Mouse (Mus musculus): Measurements from ENCODE around the gene Taco1.
"Not testable (repeated sequence)": the region's sequence is repeated elsewhere in the genome, so short reads cannot be mapped to it uniquely, and the experiment has no call there.

Taco1 gene

DNA sequence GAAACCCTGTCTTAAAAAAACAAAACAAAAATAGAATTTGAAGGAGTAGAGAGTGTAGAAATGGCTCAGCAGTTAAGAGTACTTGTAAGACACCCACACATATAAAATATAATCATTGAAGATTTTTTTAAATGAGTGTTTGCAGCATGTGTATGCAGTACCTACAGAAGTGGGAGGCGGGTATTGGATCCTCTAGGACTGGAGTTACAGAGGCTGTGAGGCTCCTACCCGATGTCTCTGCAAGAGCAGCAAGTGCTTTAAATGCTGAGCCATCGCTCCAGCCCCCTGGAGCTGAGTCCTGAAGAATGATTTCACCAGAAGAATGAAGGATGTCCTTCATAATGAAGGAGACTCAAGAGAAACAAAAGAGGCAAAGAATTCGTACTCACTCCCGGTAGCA is 2.1 kb upstream of the Taco1 start:
- DNase-seq: no peak

DNA sequence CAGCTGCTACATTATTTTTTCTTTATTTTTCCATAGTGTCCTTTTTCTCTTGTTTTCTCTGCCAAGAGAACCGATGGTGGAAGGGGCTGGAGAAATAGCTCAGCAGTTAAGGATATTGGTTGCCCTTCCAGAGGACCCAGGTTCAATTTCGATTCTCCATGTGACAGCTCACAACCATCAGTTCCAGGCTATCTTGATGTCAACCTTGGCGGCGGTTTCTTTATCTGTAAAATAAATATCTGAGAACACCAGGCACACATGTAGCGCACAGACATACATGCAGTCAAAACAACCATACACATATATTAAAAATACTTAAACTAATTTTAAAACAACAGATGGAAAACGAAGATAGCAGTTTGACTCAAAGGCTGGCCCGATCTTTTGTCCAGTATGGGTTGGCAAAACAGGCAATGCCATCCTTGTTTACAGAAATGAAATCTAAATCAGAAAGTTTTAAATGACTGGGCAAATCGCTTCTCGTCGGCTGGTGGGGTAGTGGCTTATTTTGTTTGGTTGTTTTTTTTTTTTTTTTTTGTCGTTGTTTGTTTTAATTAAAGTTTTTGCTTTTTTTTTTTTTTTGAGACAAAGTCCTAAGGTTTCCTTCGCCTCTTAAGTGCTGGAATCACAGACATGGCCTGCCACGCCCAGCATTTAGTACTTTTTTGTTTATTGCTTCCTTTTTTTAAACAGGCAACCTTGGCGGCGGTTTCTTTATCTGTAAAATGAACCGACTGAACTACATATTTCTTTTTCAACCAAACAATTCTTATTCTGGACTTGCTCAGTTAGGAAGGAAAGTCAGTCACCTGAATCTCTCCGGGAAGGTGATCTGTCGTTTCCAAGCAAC is 563 bp upstream of the Taco1 start:
- DNase-seq: no peak

DNA sequence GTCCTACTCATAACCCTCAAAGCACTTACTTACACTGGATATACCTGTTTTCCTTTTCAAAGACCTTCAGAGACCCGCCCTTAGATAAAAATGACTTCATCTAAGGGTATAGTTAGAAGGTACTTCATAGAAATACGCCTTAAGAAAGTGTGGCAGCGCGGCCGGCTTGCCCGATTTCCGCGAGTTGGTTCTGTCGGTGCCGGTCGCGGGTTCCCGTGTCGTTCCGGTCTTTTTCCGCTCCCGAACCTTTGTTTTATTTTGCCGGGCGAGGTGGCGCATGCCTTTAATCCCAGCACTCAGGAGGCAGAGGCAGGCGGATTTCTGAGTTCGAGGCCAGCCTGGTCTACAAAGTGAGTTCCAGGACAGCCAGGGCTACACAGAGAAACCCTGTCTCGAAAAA is 755 bp downstream of the Taco1 start:
- DNase-seq: not testable (repeated sequence)

GRCm38 (mm10) chr11:106073774-106074173 is 7.9 kb downstream of the Taco1 start:
- no peak for DNase-seq

DNA sequence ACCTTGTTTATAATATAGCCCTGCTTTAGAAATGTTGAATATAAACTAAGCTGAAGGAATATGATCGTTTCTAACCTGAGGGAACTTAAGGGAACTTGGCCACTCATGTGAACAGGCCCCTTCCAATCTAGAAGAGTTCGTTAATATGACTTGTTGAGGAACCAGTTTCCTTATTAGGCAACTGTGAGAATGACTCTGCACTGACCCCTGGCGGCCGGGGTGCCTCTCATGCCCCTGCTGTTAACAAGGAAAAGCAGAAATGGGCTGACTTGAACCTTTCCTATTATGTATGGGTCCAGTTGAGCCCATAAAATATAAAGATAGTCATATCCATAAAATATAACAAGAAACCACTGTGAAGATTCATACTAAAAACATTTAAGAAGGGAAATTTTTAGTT is 10.5 kb downstream of the Taco1 start:
- DNase-seq: peak; percentile 78

GRCm38 (mm10) chr11:106083708-106084701 is 18.1 kb downstream of the Taco1 start, which contains the start of gene Map3k3:
Gene Map3k3, plus strand, starts transcription at chr11:106084613.
- DNase-seq: peak; percentile 99

GRCm38 (mm10) chr11:106084911-106085561 is 19.2 kb downstream of the Taco1 start:
- peak; percentile 80 for DNase-seq

- peak; percentile 12 for DNase-seq
Measured at GRCm38 (mm10) chr11:106098223-106098622, 32.4 kb downstream of the Taco1 start.

DNA sequence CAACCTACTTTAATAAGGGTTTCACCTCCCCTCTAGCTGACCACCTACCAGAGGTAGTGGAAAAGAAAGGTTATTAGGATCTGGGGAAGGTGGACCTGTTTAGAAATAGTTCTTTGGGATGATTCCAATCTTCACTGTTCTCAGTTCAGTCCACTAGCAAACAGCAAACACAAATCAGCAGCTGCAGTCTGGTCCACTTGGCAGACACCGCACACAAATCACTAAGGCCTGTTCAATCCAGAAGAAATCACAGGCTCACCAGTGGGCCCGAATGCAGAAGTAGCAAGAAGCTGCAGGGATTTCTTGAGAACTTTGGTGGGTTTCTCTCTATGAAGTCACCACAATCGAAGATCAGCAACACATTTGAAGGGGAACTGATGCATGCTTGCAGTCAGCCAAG is 37.0 kb downstream of the Taco1 start:
- no peak for DNase-seq

DNA sequence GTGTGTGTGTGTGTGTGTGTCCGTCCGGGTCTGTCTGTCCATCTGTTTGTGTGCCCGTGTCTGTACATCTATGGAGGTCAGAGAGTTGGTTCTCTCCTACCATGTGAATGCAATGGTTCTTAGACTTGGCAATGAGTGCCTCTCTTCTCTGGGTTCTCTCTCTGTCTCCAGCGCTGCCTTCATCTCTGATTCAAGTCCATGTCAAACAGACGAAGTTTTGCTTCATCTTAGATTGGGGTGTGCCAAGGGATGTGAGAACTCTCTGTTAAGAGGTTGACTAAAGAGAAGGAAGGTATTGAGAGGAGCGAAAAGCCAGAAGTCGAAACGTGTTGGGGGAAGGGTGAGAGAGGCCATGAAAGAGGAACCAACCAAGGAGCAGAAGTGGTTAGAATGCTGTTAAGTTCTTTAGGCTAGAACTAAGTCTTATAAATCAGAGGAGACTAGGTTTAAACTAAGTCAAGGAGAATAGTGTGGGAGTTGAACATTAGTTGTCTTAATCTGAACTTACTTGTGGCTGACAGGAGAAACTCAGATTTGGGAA is 40.3 kb downstream of the Taco1 start:
- peak; percentile 9 for DNase-seq

DNA sequence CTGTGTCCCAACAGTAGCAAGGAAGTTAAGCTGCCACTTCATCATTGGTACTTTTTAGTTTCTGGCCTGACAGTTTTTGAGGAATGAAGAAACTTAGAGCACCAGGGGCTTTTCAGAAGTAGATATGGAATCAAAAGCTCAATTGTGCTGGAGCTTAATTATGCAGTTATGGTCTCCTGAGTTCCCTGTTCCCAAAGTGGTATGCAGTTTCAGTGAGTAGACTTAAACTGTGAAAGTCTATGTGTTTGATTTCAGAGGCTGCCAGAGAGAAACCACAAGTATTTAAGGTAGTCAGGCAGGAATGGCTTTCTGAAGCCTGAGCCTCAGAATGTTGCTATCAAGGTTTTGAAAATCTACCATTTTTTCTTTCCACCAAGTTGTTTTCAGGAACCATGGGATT is 45.8 kb downstream of the Taco1 start:
- no peak for DNase-seq

DNA sequence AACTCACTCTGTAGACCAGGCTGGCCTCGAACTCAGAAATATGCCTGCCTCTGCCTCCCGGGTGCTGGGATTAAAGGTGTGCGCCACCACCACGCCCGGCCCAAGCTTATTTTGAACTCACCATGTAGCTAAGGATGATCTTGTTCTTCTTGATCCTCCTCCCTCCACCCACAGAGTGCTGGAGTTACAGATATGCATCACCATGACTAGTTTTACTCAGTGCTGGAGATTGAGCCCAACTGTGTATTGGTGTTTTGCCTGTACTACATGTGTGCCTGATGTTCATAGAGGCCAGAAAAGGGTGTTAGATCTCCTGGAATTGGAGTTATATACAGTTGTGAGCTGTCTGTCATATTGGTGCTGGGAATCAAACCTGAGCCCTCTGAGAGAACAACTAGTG is 56.4 kb downstream of the Taco1 start:
- DNase-seq: no peak

DNA sequence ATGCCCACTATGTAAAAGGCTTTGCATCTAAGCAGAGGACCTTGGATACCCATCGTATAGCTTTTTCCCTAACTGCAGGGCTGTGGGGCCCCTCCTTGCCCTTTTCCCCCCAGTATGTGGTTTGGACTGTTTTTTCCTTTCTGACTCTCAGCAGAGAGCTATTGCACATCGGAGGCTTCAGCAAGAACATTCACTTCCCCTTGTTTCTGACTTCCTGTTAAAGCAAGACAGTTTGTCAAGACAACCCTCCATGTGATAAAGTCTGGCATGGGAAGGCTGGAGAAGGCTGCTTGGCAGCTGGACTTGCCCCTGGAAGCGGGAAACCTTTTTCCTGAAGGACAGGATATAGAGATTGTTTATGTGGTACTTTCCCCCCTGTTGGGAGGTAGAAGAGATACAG is 56.9 kb downstream of the Taco1 start:
- DNase-seq: peak; percentile 50
